Mouse (Mus musculus): Measurements from ENCODE around the gene Cog2. TPM values are rescaled to one million over a fixed set of nuclear protein-coding genes. Genes with fewer than 3 reads are reported as not detected.

Cog2 gene
- 44.2 and 44.6 TPM in 2 replicates for polyA plus RNA-seq (2016; fragmentation: Nextera tagmentation; extraction: Ambion mirVana)

- 10% methylated on average over 50 of the region's 50 CpGs for WGBS
- no peaks in the 10 kb centered on the region for H3K9me3 ChIP-seq (replicated peaks)
- H3K27me3 ChIP-seq, result peaks cover 9% of the 10 kb centered on the region; the same call in 1 of the 2 replicates
- peaks cover 12% of the 10 kb centered on the region for H3K4me1 ChIP-seq
- peak within 1 kb of the TSS; percentile 91 for H3K4me3 ChIP-seq
- H3K27ac ChIP-seq, result 0 out of 2 replicates have a peak within 1 kb of the TSS, but pooled peaks have one; percentile 23
- peak within 1 kb of the TSS; percentile 87 for H3K9ac ChIP-seq
- H3K36me3 ChIP-seq, result peaks cover 7% of the 10 kb centered on the region
- peak; percentile 99 for ATAC-seq (ENCODE audit: low FRiP score)
- peak within 1 kb of the TSS; percentile 92 for H3K4me2 ChIP-seq (replicated peaks)
Observed at GRCm38 (mm10) chr8:124520249-124521080, at the start of gene Cog2. Gene Cog2, plus strand, starts transcription at chr8:124520767.

- Histone ChIP-seq H3K27me3 (no peaks in the 10 kb centered on the region), H3K27ac (no peak overlapping the region), H3K4me2 (replicated peaks) (no peak overlapping the region), H3K4me1 (peaks cover 8% of the 10 kb centered on the region), H3K9ac (no peak overlapping the region), H3K9me3 (replicated peaks) (no peaks in the 10 kb centered on the region), H3K36me3 (no peaks in the 10 kb centered on the region), H3K4me3 (no peak overlapping the region)
- WGBS, result 83% methylated on average over 5 of the region's 5 CpGs
- no peak for ATAC-seq (ENCODE audit: low FRiP score)
Observed at GRCm38 (mm10) chr8:124475690-124476089, 44.9 kb upstream of the Cog2 start.

GRCm38 (mm10) chr8:124476701-124477100 lies 43.9 kb upstream of the Cog2 start:
- Histone ChIP-seq H3K4me2 (replicated peaks) (no peak overlapping the region), H3K4me1 (peaks cover 8% of the 10 kb centered on the region), H3K27me3 (no peaks in the 10 kb centered on the region), H3K9me3 (replicated peaks) (no peaks in the 10 kb centered on the region), H3K9ac (no peak overlapping the region), H3K4me3 (no peak overlapping the region), H3K36me3 (no peaks in the 10 kb centered on the region), H3K27ac (peak overlapping the region; percentile 37; the same call in 1 of the 2 replicates)
- WGBS, result 36% methylated on average over 9 of the region's 9 CpGs
- no peak for ATAC-seq (ENCODE audit: low FRiP score)

DNA sequence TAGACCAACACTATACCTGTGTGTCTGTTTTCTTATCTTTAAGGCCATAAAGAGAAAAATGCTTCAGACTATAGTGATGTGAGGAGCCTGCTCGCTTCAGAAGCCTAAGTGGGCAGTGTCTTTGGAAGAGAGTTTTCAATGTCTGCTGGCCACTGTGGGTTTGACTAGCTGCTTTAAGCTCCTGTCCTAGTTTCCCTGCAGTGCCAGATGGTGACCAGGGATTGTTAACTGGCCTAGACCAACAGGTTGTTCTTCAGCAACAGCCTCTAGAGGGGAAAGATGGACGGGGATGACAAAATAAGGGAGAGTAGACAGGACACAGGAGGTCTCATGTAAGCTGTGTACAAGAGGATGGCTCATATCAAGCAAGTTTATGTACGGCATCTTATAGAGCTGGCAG lies 41.3 kb upstream of the Cog2 start:
- no peak overlapping the region for H3K27ac ChIP-seq
- H3K27me3 ChIP-seq, result no peaks in the 10 kb centered on the region
- no peaks in the 10 kb centered on the region for H3K36me3 ChIP-seq
- no peaks in the 10 kb centered on the region for H3K9me3 ChIP-seq (replicated peaks)
- WGBS, result 77% methylated on average over 3 of the region's 3 CpGs
- no peak overlapping the region for H3K9ac ChIP-seq
- H3K4me3 ChIP-seq, result no peak overlapping the region
- H3K4me1 ChIP-seq, result peaks cover 8% of the 10 kb centered on the region
- no peak for ATAC-seq (ENCODE audit: low FRiP score)
- H3K4me2 ChIP-seq (replicated peaks), result no peak overlapping the region

DNA sequence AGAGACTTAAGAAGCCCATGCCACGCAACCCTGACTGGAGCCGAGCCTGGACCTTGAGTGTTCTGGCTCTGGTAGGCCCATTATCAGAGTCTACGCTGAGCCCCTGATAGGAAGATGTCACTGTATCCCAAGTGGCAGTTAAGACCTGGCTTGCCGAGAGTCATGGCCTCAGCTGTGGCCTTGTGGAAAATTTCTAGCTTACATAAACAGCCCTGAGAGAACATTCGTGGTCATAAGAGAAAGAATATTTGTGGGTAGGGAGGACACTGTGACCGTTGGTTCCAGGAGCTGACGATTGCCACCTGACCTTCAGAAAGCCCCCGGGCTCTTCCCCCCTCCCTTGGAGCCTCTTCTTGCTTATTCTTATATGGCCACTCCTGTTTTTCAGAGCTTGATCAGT lies 40.2 kb upstream of the Cog2 start:
- Histone ChIP-seq H3K27ac (no peak overlapping the region), H3K9me3 (replicated peaks) (no peaks in the 10 kb centered on the region), H3K9ac (no peak overlapping the region), H3K27me3 (no peaks in the 10 kb centered on the region), H3K4me3 (no peak overlapping the region), H3K36me3 (no peaks in the 10 kb centered on the region), H3K4me1 (peaks cover 8% of the 10 kb centered on the region), H3K4me2 (replicated peaks) (no peak overlapping the region)
- no peak for ATAC-seq (ENCODE audit: low FRiP score)
- WGBS, result 90% methylated on average over 8 of the region's 8 CpGs

DNA sequence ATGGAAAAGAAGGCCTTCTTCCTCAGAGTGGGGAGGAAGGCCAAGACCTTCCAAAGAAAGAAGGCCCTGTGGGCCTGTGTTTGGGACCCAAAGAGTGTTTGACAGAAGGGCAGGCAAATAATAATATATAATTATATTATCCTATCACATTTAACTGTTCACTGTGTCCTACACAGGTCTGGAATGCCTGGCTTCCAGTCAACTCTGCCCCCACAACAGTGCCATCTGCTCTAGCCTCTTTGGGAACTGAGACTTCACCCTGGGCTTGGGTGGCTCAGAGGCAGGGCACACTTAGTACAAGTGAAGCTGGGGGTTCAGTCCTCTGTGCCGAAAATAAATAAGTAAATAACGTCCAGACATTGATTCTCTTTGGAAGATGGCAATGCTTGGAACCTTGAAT lies 37.8 kb upstream of the Cog2 start:
- H3K9me3 ChIP-seq (replicated peaks), result no peaks in the 10 kb centered on the region
- no peaks in the 10 kb centered on the region for H3K27me3 ChIP-seq
- H3K4me1 ChIP-seq, result no peaks in the 10 kb centered on the region
- no peak for ATAC-seq (ENCODE audit: low FRiP score)
- H3K4me3 ChIP-seq, result no peak overlapping the region
- no peak overlapping the region for H3K4me2 ChIP-seq (replicated peaks)
- H3K9ac ChIP-seq, result no peak overlapping the region
- H3K27ac ChIP-seq, result no peak overlapping the region
- no peaks in the 10 kb centered on the region for H3K36me3 ChIP-seq
- WGBS, result 93% methylated on average over 2 of the region's 2 CpGs

DNA sequence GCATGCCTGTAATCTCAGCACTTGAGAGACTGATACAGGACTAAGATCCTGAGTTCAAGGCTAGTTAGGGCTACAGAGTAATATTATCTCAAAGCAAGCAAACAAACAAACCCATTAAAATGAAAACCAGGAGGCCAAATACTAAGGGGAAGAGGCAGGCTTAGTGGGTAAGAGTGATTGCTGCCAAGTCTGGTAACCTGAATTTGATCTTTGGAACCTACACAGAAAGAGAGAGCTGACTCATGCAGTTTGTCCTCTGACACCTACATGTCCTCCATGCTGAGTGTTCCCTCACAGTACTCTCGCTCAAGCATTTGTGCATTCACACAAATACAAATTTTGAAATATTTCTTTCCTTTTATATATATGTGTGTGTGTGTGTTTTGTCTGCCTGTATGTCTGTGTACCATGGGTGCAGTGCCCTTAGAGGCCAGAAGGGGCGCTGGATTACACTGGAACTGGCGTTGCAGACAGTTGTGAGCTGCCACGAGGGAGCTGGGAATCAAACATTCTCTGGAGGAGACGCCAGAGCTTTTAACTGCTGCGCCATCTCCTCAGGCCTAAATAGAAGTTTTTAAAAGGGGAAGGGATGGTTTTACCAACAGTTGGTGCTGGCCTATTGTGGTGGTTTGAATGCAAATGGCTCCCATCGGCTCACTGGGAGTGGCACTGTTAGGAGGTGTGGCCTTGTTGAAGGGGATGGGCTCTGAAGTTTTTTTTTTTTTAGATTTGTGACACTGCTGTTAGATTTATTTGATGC lies 37.0 kb upstream of the Cog2 start:
- Histone ChIP-seq H3K36me3 (no peaks in the 10 kb centered on the region), H3K4me3 (no peak overlapping the region), H3K4me1 (no peaks in the 10 kb centered on the region), H3K9me3 (replicated peaks) (no peaks in the 10 kb centered on the region), H3K9ac (no peak overlapping the region), H3K27ac (no peak overlapping the region), H3K27me3 (no peaks in the 10 kb centered on the region), H3K4me2 (replicated peaks) (no peak overlapping the region)
- WGBS, result 70% methylated on average over 7 of the region's 7 CpGs
- no peak for ATAC-seq (ENCODE audit: low FRiP score)

GRCm38 (mm10) chr8:124489311-124489710 lies 31.3 kb upstream of the Cog2 start:
- ATAC-seq (ENCODE audit: low FRiP score), result no peak

GRCm38 (mm10) chr8:124489786-124490185 lies 30.8 kb upstream of the Cog2 start:
- 87% methylated on average over 6 of the region's 6 CpGs for WGBS
- ATAC-seq (ENCODE audit: low FRiP score), result no peak
- H3K27ac ChIP-seq, result no peak overlapping the region

More at GRCm38 (mm10) chr8:124489311-124489710, 31.3 kb upstream of the Cog2 start:
- Histone ChIP-seq H3K36me3 (no peaks in the 10 kb centered on the region), H3K4me1 (no peaks in the 10 kb centered on the region), H3K27ac (no peak overlapping the region), H3K4me2 (replicated peaks) (no peak overlapping the region), H3K9me3 (replicated peaks) (no peaks in the 10 kb centered on the region), H3K27me3 (no peaks in the 10 kb centered on the region), H3K4me3 (no peak overlapping the region), H3K9ac (no peak overlapping the region)
- WGBS, result 91% methylated on average over 6 of the region's 6 CpGs

DNA sequence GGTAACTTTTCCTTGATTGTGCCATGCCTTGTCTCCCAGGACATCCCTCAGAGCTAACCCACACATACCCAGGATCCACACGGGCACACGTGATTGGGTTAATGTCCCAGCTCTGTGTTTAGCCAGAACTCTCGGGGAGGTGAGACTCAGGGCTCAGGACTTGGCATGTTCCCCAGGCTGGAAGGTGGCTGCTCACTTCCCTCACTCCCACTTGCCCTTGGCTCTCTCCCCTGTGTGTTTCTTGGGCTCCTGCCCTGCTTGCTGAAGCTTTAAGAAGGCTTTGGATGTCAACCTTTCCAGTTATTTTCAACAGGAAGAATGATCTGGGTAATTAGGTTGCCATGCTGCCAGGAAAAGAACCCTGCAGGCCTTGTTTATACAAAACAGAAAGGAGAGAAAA lies 26.2 kb upstream of the Cog2 start:
- H3K9ac ChIP-seq, result no peak overlapping the region
- H3K27ac ChIP-seq, result no peak overlapping the region
- H3K36me3 ChIP-seq, result no peaks in the 10 kb centered on the region
- H3K4me3 ChIP-seq, result no peak overlapping the region
- WGBS, result 74% methylated on average over 3 of the region's 3 CpGs
- no peak overlapping the region for H3K4me2 ChIP-seq (replicated peaks)
- H3K27me3 ChIP-seq, result no peaks in the 10 kb centered on the region
- no peaks in the 10 kb centered on the region for H3K9me3 ChIP-seq (replicated peaks)
- no peaks in the 10 kb centered on the region for H3K4me1 ChIP-seq
- ATAC-seq (ENCODE audit: low FRiP score), result no peak

More at GRCm38 (mm10) chr8:124489786-124490185, 30.8 kb upstream of the Cog2 start:
- Histone ChIP-seq H3K4me3 (no peak overlapping the region), H3K4me1 (no peaks in the 10 kb centered on the region), H3K4me2 (replicated peaks) (no peak overlapping the region), H3K36me3 (no peaks in the 10 kb centered on the region), H3K9ac (no peak overlapping the region), H3K9me3 (replicated peaks) (no peaks in the 10 kb centered on the region), H3K27me3 (no peaks in the 10 kb centered on the region)

GRCm38 (mm10) chr8:124494955-124495354 lies 25.6 kb upstream of the Cog2 start:
- 91% methylated on average over 15 of the region's 15 CpGs for WGBS
- no peaks in the 10 kb centered on the region for H3K36me3 ChIP-seq
- H3K4me2 ChIP-seq (replicated peaks), result no peak overlapping the region
- H3K27ac ChIP-seq, result no peak overlapping the region
- no peaks in the 10 kb centered on the region for H3K4me1 ChIP-seq
- no peak for ATAC-seq (ENCODE audit: low FRiP score)
- H3K4me3 ChIP-seq, result no peak overlapping the region
- no peaks in the 10 kb centered on the region for H3K27me3 ChIP-seq
- H3K9ac ChIP-seq, result no peak overlapping the region
- H3K9me3 ChIP-seq (replicated peaks), result no peaks in the 10 kb centered on the region

DNA sequence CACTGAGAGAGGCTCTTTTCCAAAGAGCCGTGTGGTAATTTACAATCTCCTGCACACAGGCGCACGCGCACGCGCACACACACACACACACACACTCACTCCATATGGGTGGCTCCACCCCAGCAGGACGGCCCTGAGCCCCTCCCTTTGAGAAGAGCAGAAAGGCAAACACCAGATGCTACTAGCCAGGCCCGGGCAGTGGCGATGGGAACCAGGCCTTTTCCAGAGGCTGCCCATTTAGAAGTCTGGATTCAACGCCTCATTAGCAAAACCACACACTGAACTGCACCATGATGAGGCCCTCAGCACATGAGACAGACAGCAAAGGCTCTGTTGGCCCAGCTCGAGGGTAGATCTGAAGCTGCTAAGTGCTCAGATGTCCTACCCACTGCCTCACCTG lies 24.9 kb upstream of the Cog2 start:
- Histone ChIP-seq H3K4me3 (no peak overlapping the region), H3K9ac (no peak overlapping the region), H3K9me3 (replicated peaks) (no peaks in the 10 kb centered on the region), H3K4me1 (no peaks in the 10 kb centered on the region), H3K27me3 (no peaks in the 10 kb centered on the region), H3K36me3 (no peaks in the 10 kb centered on the region), H3K4me2 (replicated peaks) (no peak overlapping the region), H3K27ac (no peak overlapping the region)
- WGBS, result 75% methylated on average over 11 of the region's 11 CpGs
- no peak for ATAC-seq (ENCODE audit: low FRiP score)

Measured in hindbrain, embryonic 12.5 days (tissue).